Comparison of ENCODE assay signal across 18 mouse cellular contexts in genomic region chr1:133446291-133446690, GRCm38 (mm10). TPM values are rescaled to one million over a fixed set of nuclear protein-coding genes. Genes with fewer than 3 reads are reported as not detected.
"Had no signal": no experiment of that assay in that cellular context is flagged by ENCODE, and none has a peak within 500 bp of the region (broad histone marks: within the 10 kb centered on the region; RNA-seq: fewer than 3 reads in every experiment).

No protein-coding gene starts in this region.

- H3K9me3 ChIP-seq: liver, embryonic 13.5 days; stomach, embryonic 15.5 days had no signal

- H3K4me3 ChIP-seq: left cerebral cortex, adult 2 months; liver, embryonic 13.5 days; midbrain, embryonic 12.5 days; myocyte; neural tube, embryonic 13.5 days; stomach, embryonic 15.5 days had no signal

- H3K27ac ChIP-seq: left cerebral cortex, adult 2 months; liver, embryonic 13.5 days; midbrain, embryonic 12.5 days; neural tube, embryonic 13.5 days; stomach, embryonic 15.5 days had no signal

- H3K27me3 ChIP-seq: liver, embryonic 13.5 days; midbrain, embryonic 12.5 days; neural tube, embryonic 13.5 days; stomach, embryonic 15.5 days had no signal

- ATAC-seq: midbrain, embryonic 16.5 days had no signal

- DNase-seq: kidney, adult 9 months; kidney, postnatal 25 days; layer of hippocampus, postnatal 36 days; liver, embryonic 13.5 days; lung, adult 2 months; lung, postnatal 14 days; lung, postnatal 4 days; retina, postnatal 1 day; right cerebral cortex, postnatal 25 days; spleen, adult 18-20 months; thymus, postnatal 25 days had no signal

- H3K36me3 ChIP-seq: liver, embryonic 13.5 days; midbrain, embryonic 12.5 days; neural tube, embryonic 13.5 days; stomach, embryonic 15.5 days had no signal

- H3K9ac ChIP-seq: liver, embryonic 13.5 days; midbrain, embryonic 12.5 days; neural tube, embryonic 13.5 days; stomach, embryonic 15.5 days had no signal

- H3K4me2 ChIP-seq: liver, embryonic 13.5 days; midbrain, embryonic 12.5 days; neural tube, embryonic 13.5 days; stomach, embryonic 15.5 days had no signal

RNA-seq across cellular contexts. Expression of gene Sox13, which starts 22.1 kb away (rescaled TPM):
- total RNA-seq: monocyte, adult 5-6 weeks had no signal
